Comparison of ENCODE assay signal across 24 mouse cellular contexts in genomic region chr4:115450577-115451137, GRCm38 (mm10). TPM values are rescaled to one million over a fixed set of nuclear protein-coding genes. Genes with fewer than 3 reads are reported as not detected.
"Had no signal": no experiment of that assay in that cellular context is flagged by ENCODE, and none has a peak within 500 bp of the region (broad histone marks: within the 10 kb centered on the region; RNA-seq: fewer than 3 reads in every experiment).

No protein-coding gene starts in this region.

- H3K27ac ChIP-seq: midbrain, embryonic 10.5 days; midbrain, embryonic 12.5 days; midbrain, embryonic 15.5 days; neural tube, embryonic 12.5 days; stomach, embryonic 15.5 days; stomach, postnatal 0 days had no signal

- ATAC-seq: midbrain, embryonic 15.5 days had no signal

- H3K4me1 ChIP-seq: midbrain, embryonic 10.5 days; midbrain, embryonic 12.5 days; midbrain, embryonic 15.5 days; neural tube, embryonic 12.5 days; stomach, embryonic 15.5 days had no signal

- H3K9ac ChIP-seq: lung, embryonic 14.5 days; midbrain, embryonic 12.5 days; midbrain, embryonic 15.5 days; neural tube, embryonic 12.5 days; stomach, embryonic 15.5 days had no signal

- H3K36me3 ChIP-seq: midbrain, embryonic 10.5 days; midbrain, embryonic 12.5 days; midbrain, embryonic 15.5 days; neural tube, embryonic 12.5 days; stomach, embryonic 15.5 days had no signal

- H3K4me3 ChIP-seq: midbrain, embryonic 10.5 days; midbrain, embryonic 12.5 days; midbrain, embryonic 15.5 days; neural tube, embryonic 12.5 days; stomach, embryonic 15.5 days had no signal

- DNase-seq: lung, adult 18-20 months; lung, embryonic 14.5 days; lung, postnatal 10 days; lung, postnatal 4 days; right cerebral cortex, postnatal 14 days; thymus, adult 2 months; thymus, postnatal 25 days; thymus, postnatal 4 days had no signal

- H3K4me2 ChIP-seq: lung, embryonic 14.5 days; midbrain, embryonic 12.5 days; midbrain, embryonic 15.5 days; neural tube, embryonic 12.5 days; stomach, embryonic 15.5 days had no signal

- H3K27me3 ChIP-seq: midbrain, embryonic 12.5 days; midbrain, embryonic 15.5 days; neural tube, embryonic 12.5 days; stomach, embryonic 15.5 days had no signal

- H3K9me3 ChIP-seq: midbrain, embryonic 10.5 days; midbrain, embryonic 12.5 days; midbrain, embryonic 15.5 days; neural tube, embryonic 12.5 days; stomach, embryonic 15.5 days had no signal

RNA-seq across cellular contexts. Expression of gene Cyp4a30b, which starts 1.7 kb away (rescaled TPM):
- total RNA-seq: megakaryocyte, adult 5-6 weeks; megakaryocyte-erythroid progenitor cell, adult 5-6 weeks; midbrain, postnatal 0 days; monocyte, adult 5-6 weeks; neutrophil, adult 5-6 weeks had no signal
- polyA plus RNA-seq: lung, embryonic 14.5 days; lung, embryonic 16.5 days; midbrain, embryonic 10.5 days; midbrain, embryonic 12.5 days; midbrain, embryonic 15.5 days; midbrain, postnatal 0 days; neural tube, embryonic 12.5 days; neural tube, embryonic 14.5 days; spleen, adult 2 months; stomach, embryonic 15.5 days; stomach, postnatal 0 days; testis, adult 2 months; thymus, adult 2 months; urinary bladder, adult 2 months had no signal

RNA-seq across cellular contexts. Expression of gene Cyp4a12b, which starts 39.2 kb away (rescaled TPM):
- total RNA-seq: megakaryocyte, adult 5-6 weeks; megakaryocyte-erythroid progenitor cell, adult 5-6 weeks; midbrain, postnatal 0 days; monocyte, adult 5-6 weeks; neutrophil, adult 5-6 weeks had no signal
- polyA plus RNA-seq: lung, embryonic 14.5 days; lung, embryonic 16.5 days; midbrain, embryonic 10.5 days; midbrain, embryonic 12.5 days; midbrain, embryonic 15.5 days; midbrain, postnatal 0 days; neural tube, embryonic 12.5 days; neural tube, embryonic 14.5 days; spleen, adult 2 months; stomach, embryonic 15.5 days; stomach, postnatal 0 days; testis, adult 2 months; urinary bladder, adult 2 months had no signal

RNA-seq across cellular contexts. Expression of gene Cyp4a14, which starts 45.3 kb away (rescaled TPM):
- total RNA-seq: megakaryocyte, adult 5-6 weeks; megakaryocyte-erythroid progenitor cell, adult 5-6 weeks; midbrain, postnatal 0 days; monocyte, adult 5-6 weeks; neutrophil, adult 5-6 weeks had no signal
- polyA plus RNA-seq: lung, embryonic 14.5 days; lung, embryonic 16.5 days; midbrain, embryonic 10.5 days; midbrain, embryonic 12.5 days; midbrain, embryonic 15.5 days; midbrain, postnatal 0 days; neural tube, embryonic 12.5 days; neural tube, embryonic 14.5 days; spleen, adult 2 months; stomach, embryonic 15.5 days; urinary bladder, adult 2 months had no signal
